21 mouse cellular contexts compared by ENCODE assay signal in the genomic region with DNA sequence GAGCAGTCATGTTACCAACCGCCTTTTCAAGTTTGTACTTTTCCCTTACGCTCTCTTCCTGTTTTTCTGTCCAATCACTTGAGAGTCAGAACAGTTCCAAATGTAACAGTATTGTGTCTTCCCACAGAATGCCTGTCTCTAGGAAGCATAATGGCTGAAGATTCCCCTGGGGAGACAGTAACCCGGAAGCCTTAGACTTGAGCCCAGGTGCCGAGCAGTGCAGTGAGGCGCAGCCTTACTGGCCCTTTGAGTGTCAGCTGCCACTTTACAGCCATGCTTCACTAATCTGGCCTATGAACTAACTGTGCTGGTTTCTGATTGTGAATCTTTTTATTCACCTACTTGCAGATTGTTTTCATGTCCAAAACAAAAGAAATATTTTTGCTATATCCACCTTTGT.
DNase-seq lines count a peak whose midpoint lies in the region; ATAC-seq and TF ChIP-seq lines count a peak whose summit lies in the region.
"Had no signal": no experiment of that assay in that cellular context is flagged by ENCODE, and none has a peak within 500 bp of the region (broad histone marks: within the 10 kb centered on the region; RNA-seq: fewer than 3 reads in every experiment).

No protein-coding gene starts in this region.

- H3K27ac ChIP-seq in liver, postnatal 0 days (ENCODE audit: low read depth): peak overlapping the region; percentile 51; the same call in 1 of the 2 replicates
- no peak overlapping the region for H3K27ac ChIP-seq in liver, embryonic 11.5 days (ENCODE audit: low read depth, low read length)
- H3K27ac ChIP-seq: embryonic facial prominence, embryonic 13.5 days; forebrain, embryonic 12.5 days; gastrocnemius, adult 2 months; heart, embryonic 13.5 days; hindbrain, embryonic 12.5 days had no signal

- H3K4me1 ChIP-seq in liver, postnatal 0 days (ENCODE audit: insufficient read depth): no peaks in the 10 kb centered on the region
- no peaks in the 10 kb centered on the region for H3K4me1 ChIP-seq in liver, embryonic 11.5 days (replicated peaks; ENCODE audit: control insufficient read depth, insufficient read depth, low read length)
- H3K4me1 ChIP-seq: embryonic facial prominence, embryonic 13.5 days; forebrain, embryonic 12.5 days; heart, embryonic 13.5 days; hindbrain, embryonic 12.5 days had no signal

- no peak overlapping the region for H3K4me2 ChIP-seq in liver, postnatal 0 days (ENCODE audit: low read depth, low read length)
- H3K4me2 ChIP-seq in liver, embryonic 11.5 days: no peak overlapping the region
- H3K4me2 ChIP-seq: embryonic facial prominence, embryonic 13.5 days; forebrain, embryonic 12.5 days; heart, embryonic 13.5 days; hindbrain, embryonic 12.5 days had no signal

- no peak for TF ChIP-seq CTCF in liver, postnatal 0 days (IDR thresholded peaks at IDR 0.05; ENCODE audit: low read depth)

- peaks cover 34% of the 10 kb centered on the region for H3K36me3 ChIP-seq in liver, postnatal 0 days (replicated peaks; ENCODE audit: insufficient read depth, low read length)
- peaks cover 11% of the 10 kb centered on the region; the same call in 1 of the 2 replicates for H3K36me3 ChIP-seq in liver, embryonic 11.5 days (ENCODE audit: control insufficient read depth, insufficient read depth, low read length)
- H3K36me3 ChIP-seq in splenic B cell, adult 2 months (ENCODE audit: control insufficient read depth, insufficient read depth, low read length, poor library complexity, severe bottlenecking): peaks cover 6% of the 10 kb centered on the region

- H3K9me3 ChIP-seq in liver, postnatal 0 days (ENCODE audit: low read length): no peaks in the 10 kb centered on the region
- no peaks in the 10 kb centered on the region for H3K9me3 ChIP-seq in liver, embryonic 11.5 days (ENCODE audit: control insufficient read depth, low read length)
- H3K9me3 ChIP-seq: embryonic facial prominence, embryonic 13.5 days; forebrain, embryonic 12.5 days; heart, embryonic 13.5 days; hindbrain, embryonic 12.5 days had no signal

- ATAC-seq in liver, postnatal 0 days: 0 out of 2 replicates have a peak, but pooled peaks have one; percentile 31
- ATAC-seq in liver, embryonic 11.5 days (replicated peaks; ENCODE audit: low FRiP score): no peak
- ATAC-seq: forebrain, embryonic 16.5 days; hindbrain, embryonic 16.5 days had no signal

- peak; percentile 59 for DNase-seq in heart, adult 11 months
- no peak for DNase-seq in heart, postnatal 4 days
- DNase-seq in liver, postnatal 0 days: no peak
- DNase-seq in liver, embryonic 11.5 days (ENCODE audit: low spot score): no peak
- peak; percentile 76 for DNase-seq in A20 (ENCODE audit: low read depth, low spot score)
- DNase-seq in splenic B cell, adult 2 months (ENCODE audit: low read depth, low spot score): peak; percentile 67
- no peak for DNase-seq in right cerebral cortex, postnatal 10 days (ENCODE audit: low spot score in 2 of 2)
- DNase-seq: adrenal gland, adult 2 months; adrenal gland, postnatal 25 days; cerebellum, adult 18-20 months; cerebellum, adult 9-11 months; cerebellum, postnatal 36 days; gastrocnemius, adult 2 months; gastrocnemius, postnatal 25 days; heart, postnatal 36 days had no signal

- no peak overlapping the region for H3K4me3 ChIP-seq in liver, postnatal 0 days (ENCODE audit: low read depth, low read length)
- H3K4me3 ChIP-seq in liver, embryonic 11.5 days (ENCODE audit: low read depth, low read length): no peak overlapping the region
- H3K4me3 ChIP-seq: embryonic facial prominence, embryonic 13.5 days; forebrain, embryonic 12.5 days; gastrocnemius, adult 2 months; heart, embryonic 13.5 days; hindbrain, embryonic 12.5 days had no signal

- TF ChIP-seq EP300 in liver, postnatal 0 days (IDR thresholded peaks at IDR 0.05; ENCODE audit: low read depth): no peak

- no peaks in the 10 kb centered on the region for H3K27me3 ChIP-seq in liver, postnatal 0 days (ENCODE audit: insufficient read depth, low read length)
- no peaks in the 10 kb centered on the region for H3K27me3 ChIP-seq in liver, embryonic 11.5 days (replicated peaks; ENCODE audit: control insufficient read depth, insufficient read depth, low read length)
- no peaks in the 10 kb centered on the region for H3K27me3 ChIP-seq in splenic B cell, adult 2 months (ENCODE audit: control insufficient read depth, insufficient read depth, low read length, poor library complexity, severe bottlenecking)
- H3K27me3 ChIP-seq: embryonic facial prominence, embryonic 13.5 days; forebrain, embryonic 12.5 days; heart, embryonic 13.5 days; hindbrain, embryonic 12.5 days had no signal

- WGBS in liver, postnatal 0 days (ENCODE audit: insufficient replicate concordance): 79% methylated on average over 5 of the region's 5 CpGs
- 93% methylated on average over 5 of the region's 5 CpGs for WGBS in liver, embryonic 11.5 days

- no peak overlapping the region for H3K9ac ChIP-seq in liver, postnatal 0 days (replicated peaks)
- no peak overlapping the region for H3K9ac ChIP-seq in liver, embryonic 11.5 days (ENCODE audit: low read depth, low read length)
- H3K9ac ChIP-seq: embryonic facial prominence, embryonic 13.5 days; forebrain, embryonic 12.5 days; heart, embryonic 13.5 days; hindbrain, embryonic 12.5 days had no signal

Comparison
In these comparisons a context has a peak if more than half of its experiments do, and no peak if none do; other contexts are left out.
1. DNase-seq: peak in heart, adult 11 months (single experiment), A20 (single experiment) and splenic B cell, adult 2 months (single experiment); none in heart, postnatal 4 days (single experiment), liver, postnatal 0 days (single experiment), liver, embryonic 11.5 days (single experiment) and right cerebral cortex, postnatal 10 days (0 of 2).